Mouse (Mus musculus) fat pad, adult 2 months (tissue): ENCODE measurements around the gene Tubb4b.

Experiments used
- DNase-seq: peaks from one replicate; pipeline ENCODE4 v3.0.0-alpha.2; 2011; ENCODE audit warnings: low read depth, low spot score; ENCODE audit errors: extremely low read depth

The Tubb4b gene

GRCm38 (mm10) chr2:25173821-25174220 lies 50.7 kb downstream of the Tubb4b start:
- DNase-seq, result no peak

DNA sequence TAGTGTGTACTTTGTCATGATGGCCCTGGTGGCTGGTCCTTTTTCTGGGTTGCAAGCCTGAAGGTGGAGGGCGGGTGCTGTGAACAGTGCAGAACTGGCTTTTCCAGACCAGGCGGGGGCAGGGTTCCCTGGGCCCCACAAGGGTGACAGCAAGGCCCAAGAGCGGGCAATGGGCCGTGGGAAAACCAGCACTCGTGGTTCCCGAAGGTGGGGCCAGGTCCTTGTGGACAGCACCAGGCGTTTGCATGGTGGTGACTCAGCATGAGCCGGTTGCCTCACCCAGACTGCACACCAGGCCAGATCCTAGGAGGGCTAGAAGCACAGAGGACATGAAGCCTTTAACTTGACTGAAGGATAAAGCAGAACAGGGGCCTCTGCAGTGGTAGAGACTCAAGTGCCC lies 51.9 kb downstream of the Tubb4b start:
- no peak for DNase-seq
